Mouse (Mus musculus): Measurements from ENCODE around the gene Stil. TPM values are rescaled to one million over a fixed set of nuclear protein-coding genes. Genes with fewer than 3 reads are reported as not detected.
A peak's percentile ranks its signal among the peaks of the same experiment; 100 is the strongest.

Stil gene
- polyA plus RNA-seq, 1 experiment: 8.1 TPM

DNA sequence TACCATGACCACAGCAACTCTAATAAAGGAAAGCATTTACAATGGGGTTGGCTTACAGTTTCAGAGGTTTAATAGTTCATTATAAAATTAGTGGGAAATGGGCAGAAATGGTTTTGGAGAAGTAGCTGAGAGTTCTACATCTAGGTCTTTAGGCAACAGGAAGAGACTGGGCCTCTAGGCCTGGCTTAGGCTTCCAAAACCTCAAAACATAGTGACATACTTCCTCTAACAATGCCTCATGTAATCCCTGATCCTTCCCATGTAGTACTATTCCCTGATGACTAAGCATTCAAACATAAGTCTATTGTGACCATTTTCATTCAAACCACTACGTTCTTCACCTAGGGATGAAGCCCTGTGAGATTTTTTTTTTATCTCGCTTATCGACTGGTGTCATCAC lies 5.7 kb upstream of the Stil start:
- DNase-seq: no peak
- no peak for TF ChIP-seq POLR2A (IDR thresholded peaks at IDR 0.05; ENCODE audit: control insufficient read depth, extremely low read depth, insufficient read depth, low read length, poor library complexity)
- TF ChIP-seq CTCF (IDR thresholded peaks at IDR 0.05; ENCODE audit: borderline replicate concordance, control insufficient read depth, extremely low read depth, insufficient read depth, low read length, poor library complexity): no peak
- Histone ChIP-seq H3K4me1 (replicated peaks; ENCODE audit: control insufficient read depth, insufficient read depth, low read length) (no peaks in the 10 kb centered on the region), H3K36me3 (ENCODE audit: control insufficient read depth, insufficient read depth, low read length) (no peaks in the 10 kb centered on the region), H3K4me3 (ENCODE audit: control insufficient read depth, insufficient read depth, low read length) (no peak overlapping the region), H3K27me3 (ENCODE audit: control insufficient read depth, insufficient read depth, low read length) (no peaks in the 10 kb centered on the region), H3K27ac (ENCODE audit: control insufficient read depth, insufficient read depth, low read length) (no peak overlapping the region)
- 97% methylated on average over 3 of the region's 3 CpGs for WGBS

GRCm38 (mm10) chr4:114997051-114997450 lies 2.9 kb upstream of the Stil start:
- Histone ChIP-seq H3K4me3 (ENCODE audit: control insufficient read depth, insufficient read depth, low read length) (no peak overlapping the region), H3K36me3 (ENCODE audit: control insufficient read depth, insufficient read depth, low read length) (no peaks in the 10 kb centered on the region), H3K4me1 (replicated peaks; ENCODE audit: control insufficient read depth, insufficient read depth, low read length) (peaks cover 6% of the 10 kb centered on the region; the same call in 1 of the 2 replicates), H3K27me3 (ENCODE audit: control insufficient read depth, insufficient read depth, low read length) (no peaks in the 10 kb centered on the region), H3K27ac (ENCODE audit: control insufficient read depth, insufficient read depth, low read length) (no peak overlapping the region)
- DNase-seq: peak; percentile 58
- 71% methylated on average over 3 of the region's 3 CpGs for WGBS
- no peak for TF ChIP-seq CTCF (IDR thresholded peaks at IDR 0.05; ENCODE audit: borderline replicate concordance, control insufficient read depth, extremely low read depth, insufficient read depth, low read length, poor library complexity)

DNA sequence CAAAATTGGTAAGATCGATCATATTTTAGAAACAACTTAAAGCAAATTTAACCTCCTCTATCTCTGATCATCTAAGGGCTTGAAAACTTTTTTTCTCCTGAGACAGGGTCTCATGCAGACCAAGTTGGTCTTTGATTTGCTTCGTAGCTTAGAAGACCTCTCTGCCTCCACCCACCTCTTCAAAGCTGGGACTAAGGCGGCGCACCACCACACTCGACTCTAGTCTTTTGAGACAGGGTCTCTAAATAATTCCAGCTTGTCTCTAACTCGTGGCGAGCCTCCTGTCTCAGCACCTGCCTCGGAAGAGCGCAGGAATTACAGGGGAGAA lies 550 bp upstream of the Stil start:
- peaks cover 6% of the 10 kb centered on the region; the same call in 1 of the 2 replicates for H3K4me1 ChIP-seq (replicated peaks; ENCODE audit: control insufficient read depth, insufficient read depth, low read length)
- TF ChIP-seq CTCF (IDR thresholded peaks at IDR 0.05; ENCODE audit: borderline replicate concordance, control insufficient read depth, extremely low read depth, insufficient read depth, low read length, poor library complexity) (no peak), POLR2A (IDR thresholded peaks at IDR 0.05; ENCODE audit: control insufficient read depth, extremely low read depth, insufficient read depth, low read length, poor library complexity) (no peak)
- DNase-seq: no peak
- peak overlapping the region; percentile 65 for H3K4me3 ChIP-seq (ENCODE audit: control insufficient read depth, insufficient read depth, low read length)
- peak overlapping the region; percentile 60 for H3K27ac ChIP-seq (ENCODE audit: control insufficient read depth, insufficient read depth, low read length)
- H3K36me3 ChIP-seq (ENCODE audit: control insufficient read depth, insufficient read depth, low read length): no peaks in the 10 kb centered on the region
- H3K27me3 ChIP-seq (ENCODE audit: control insufficient read depth, insufficient read depth, low read length): no peaks in the 10 kb centered on the region
- WGBS: 13% methylated on average over 9 of the region's 9 CpGs

DNA sequence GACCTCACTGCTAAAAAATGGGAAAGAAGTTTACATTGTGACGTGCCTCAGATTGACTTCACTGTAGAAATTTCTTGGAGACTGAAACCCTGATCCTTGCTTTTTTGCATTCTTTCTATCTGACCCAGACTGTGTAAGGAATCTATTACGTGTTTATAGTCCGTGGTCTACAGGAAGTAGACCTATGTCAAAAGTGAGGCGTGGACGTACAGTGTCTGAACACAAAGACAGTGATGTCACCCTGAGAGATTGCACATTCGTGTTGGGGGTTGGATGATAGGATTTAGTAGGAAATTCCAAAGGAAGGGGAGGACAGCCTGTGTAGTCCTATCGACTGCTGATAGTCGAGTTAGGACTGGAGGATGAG lies 453 bp downstream of the Stil start:
- Histone ChIP-seq H3K27me3 (ENCODE audit: control insufficient read depth, insufficient read depth, low read length) (no peaks in the 10 kb centered on the region), H3K4me3 (ENCODE audit: control insufficient read depth, insufficient read depth, low read length) (peak overlapping the region; percentile 65), H3K27ac (ENCODE audit: control insufficient read depth, insufficient read depth, low read length) (no peak overlapping the region), H3K36me3 (ENCODE audit: control insufficient read depth, insufficient read depth, low read length) (peaks cover 5% of the 10 kb centered on the region; the same call in 1 of the 2 replicates), H3K4me1 (replicated peaks; ENCODE audit: control insufficient read depth, insufficient read depth, low read length) (peaks cover 6% of the 10 kb centered on the region; the same call in 1 of the 2 replicates)
- no peak for DNase-seq
- no peak for TF ChIP-seq CTCF (IDR thresholded peaks at IDR 0.05; ENCODE audit: borderline replicate concordance, control insufficient read depth, extremely low read depth, insufficient read depth, low read length, poor library complexity)
- TF ChIP-seq POLR2A (IDR thresholded peaks at IDR 0.05; ENCODE audit: control insufficient read depth, extremely low read depth, insufficient read depth, low read length, poor library complexity): no peak
- WGBS: under 1% methylated on average over 8 of the region's 8 CpGs

GRCm38 (mm10) chr4:115014276-115014675 lies 14.3 kb downstream of the Stil start:
- H3K27me3 ChIP-seq (ENCODE audit: control insufficient read depth, insufficient read depth, low read length): no peaks in the 10 kb centered on the region
- no peak overlapping the region for H3K27ac ChIP-seq (ENCODE audit: control insufficient read depth, insufficient read depth, low read length)
- H3K4me1 ChIP-seq (replicated peaks; ENCODE audit: control insufficient read depth, insufficient read depth, low read length): no peaks in the 10 kb centered on the region
- DNase-seq: no peak
- 95% methylated on average over 3 of the region's 3 CpGs for WGBS
- peaks cover 30% of the 10 kb centered on the region for H3K36me3 ChIP-seq (ENCODE audit: control insufficient read depth, insufficient read depth, low read length)
- TF ChIP-seq POLR2A (IDR thresholded peaks at IDR 0.05; ENCODE audit: control insufficient read depth, extremely low read depth, insufficient read depth, low read length, poor library complexity) (no peak), CTCF (IDR thresholded peaks at IDR 0.05; ENCODE audit: borderline replicate concordance, control insufficient read depth, extremely low read depth, insufficient read depth, low read length, poor library complexity) (no peak)
- no peak overlapping the region for H3K4me3 ChIP-seq (ENCODE audit: control insufficient read depth, insufficient read depth, low read length)

DNA sequence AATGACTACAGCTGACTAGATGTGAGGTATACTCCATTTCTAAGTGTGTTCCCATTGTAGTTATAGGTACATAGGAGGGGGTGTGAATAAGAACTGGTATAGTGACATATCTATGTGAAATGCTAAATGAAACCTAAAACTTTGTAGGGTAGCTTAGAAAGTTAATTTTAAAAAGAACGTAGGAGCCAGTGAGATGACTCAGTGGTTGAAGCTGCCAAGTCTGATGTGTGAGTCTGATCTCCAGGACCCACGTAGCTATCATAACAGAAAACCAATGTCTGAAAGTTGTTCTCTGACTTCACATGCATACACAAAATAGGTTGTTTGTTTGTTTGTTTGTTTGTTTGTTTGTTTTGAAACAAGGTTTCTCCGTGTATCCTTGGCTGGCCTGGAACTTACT lies 20.0 kb downstream of the Stil start:
- Histone ChIP-seq H3K27ac (ENCODE audit: control insufficient read depth, insufficient read depth, low read length) (no peak overlapping the region), H3K4me1 (replicated peaks; ENCODE audit: control insufficient read depth, insufficient read depth, low read length) (no peaks in the 10 kb centered on the region), H3K4me3 (ENCODE audit: control insufficient read depth, insufficient read depth, low read length) (no peak overlapping the region), H3K36me3 (ENCODE audit: control insufficient read depth, insufficient read depth, low read length) (peaks cover 41% of the 10 kb centered on the region), H3K27me3 (ENCODE audit: control insufficient read depth, insufficient read depth, low read length) (no peaks in the 10 kb centered on the region)
- WGBS: 98% methylated on average over 3 of the region's 3 CpGs
- no peak for TF ChIP-seq POLR2A (IDR thresholded peaks at IDR 0.05; ENCODE audit: control insufficient read depth, extremely low read depth, insufficient read depth, low read length, poor library complexity)
- no peak for TF ChIP-seq CTCF (IDR thresholded peaks at IDR 0.05; ENCODE audit: borderline replicate concordance, control insufficient read depth, extremely low read depth, insufficient read depth, low read length, poor library complexity)
- no peak for DNase-seq

- 83% methylated on average over 6 of the region's 6 CpGs for WGBS
- no peak for DNase-seq
- Histone ChIP-seq H3K4me1 (replicated peaks; ENCODE audit: control insufficient read depth, insufficient read depth, low read length) (no peaks in the 10 kb centered on the region), H3K27ac (ENCODE audit: control insufficient read depth, insufficient read depth, low read length) (no peak overlapping the region), H3K4me3 (ENCODE audit: control insufficient read depth, insufficient read depth, low read length) (no peak overlapping the region), H3K27me3 (ENCODE audit: control insufficient read depth, insufficient read depth, low read length) (no peaks in the 10 kb centered on the region), H3K36me3 (ENCODE audit: control insufficient read depth, insufficient read depth, low read length) (peaks cover 24% of the 10 kb centered on the region)
- TF ChIP-seq CTCF (IDR thresholded peaks at IDR 0.05; ENCODE audit: borderline replicate concordance, control insufficient read depth, extremely low read depth, insufficient read depth, low read length, poor library complexity): no peak
- no peak for TF ChIP-seq POLR2A (IDR thresholded peaks at IDR 0.05; ENCODE audit: control insufficient read depth, extremely low read depth, insufficient read depth, low read length, poor library complexity)
Measured at GRCm38 (mm10) chr4:115035043-115035442, 35.1 kb downstream of the Stil start.

All from thymus, adult 2 months (tissue).